Mouse (Mus musculus) embryonic facial prominence, embryonic 15.5 days (tissue): ENCODE results near the gene Col26a1. TPM values are rescaled to one million over a fixed set of nuclear protein-coding genes. Genes with fewer than 3 reads are reported as not detected.
"Not testable (repeated sequence)": the region's sequence is repeated elsewhere in the genome, so short reads cannot be mapped to it uniquely, and the experiment has no call there.

Experiments used
- ATAC-seq: fragments of 200-750 bp; cut with Nextera tagmentation; 2 replicates; pipeline ENCODE4 v1.8.0; 2017; ENCODE audit warnings: low read depth, moderate TSS enrichment; ENCODE audit not compliant: insufficient number of reproducible peaks, low FRiP score, low TSS enrichment
- H3K27ac ChIP-seq: fragments of 300-500 bp; sonication (generic); replicated peaks from 2 replicates; pipeline ENCODE4 v1.5.1; 2015; ENCODE audit warnings: mild to moderate bottlenecking, inconsistent platforms
- H3K27me3 ChIP-seq: fragments of 300-500 bp; sonication (generic); 2 replicates; pipeline ENCODE4 v1.6.1; 2015; ENCODE audit warnings: inconsistent platforms
- H3K36me3 ChIP-seq: fragments of 300-500 bp; sonication (generic); 2 replicates; pipeline ENCODE4 v1.6.1; 2015; ENCODE audit warnings: mild to moderate bottlenecking, inconsistent platforms
- H3K4me1 ChIP-seq: fragments of 300-500 bp; sonication (generic); 2 replicates; pipeline ENCODE4 v1.6.1; 2015; ENCODE audit warnings: inconsistent platforms
- H3K4me2 ChIP-seq: fragments of 300-500 bp; sonication (generic); replicated peaks from 2 replicates; pipeline ENCODE4 v1.6.1; 2015; ENCODE audit warnings: mild to moderate bottlenecking, inconsistent platforms
- H3K4me3 ChIP-seq: fragments of 300-500 bp; sonication (generic); replicated peaks from 2 replicates; pipeline ENCODE4 v1.5.1; 2015; ENCODE audit warnings: mild to moderate bottlenecking, inconsistent platforms
- H3K9ac ChIP-seq: fragments of 300-500 bp; sonication (generic); 2 replicates; pipeline ENCODE4 v1.6.1; 2015; ENCODE audit warnings: inconsistent platforms
- H3K9me3 ChIP-seq: fragments of 300-500 bp; sonication (generic); replicated peaks from 2 replicates; pipeline ENCODE4 v1.6.1; 2016; ENCODE audit warnings: inconsistent platforms
- WGBS: fragments of 180-500 bp; shearing (Covaris S2); methylation state at CpG from one replicate; pipeline ENCODE4 v1.1.7; 2015; 5-methylcytosine and 5-hydroxymethylcytosine counted together
- polyA plus RNA-seq: library from polyadenylated mRNA; unstranded; fragments of >200 nt; fragmentation: Nextera tagmentation; extraction: Ambion mirVana; gene quantifications from 2 replicates; pipeline ENCODE4 v1.2.1, GENCODE M21; 2015

Col26a1 gene
- polyA plus RNA-seq, 1 experiment from 2014 or later = 247 TPM

DNA sequence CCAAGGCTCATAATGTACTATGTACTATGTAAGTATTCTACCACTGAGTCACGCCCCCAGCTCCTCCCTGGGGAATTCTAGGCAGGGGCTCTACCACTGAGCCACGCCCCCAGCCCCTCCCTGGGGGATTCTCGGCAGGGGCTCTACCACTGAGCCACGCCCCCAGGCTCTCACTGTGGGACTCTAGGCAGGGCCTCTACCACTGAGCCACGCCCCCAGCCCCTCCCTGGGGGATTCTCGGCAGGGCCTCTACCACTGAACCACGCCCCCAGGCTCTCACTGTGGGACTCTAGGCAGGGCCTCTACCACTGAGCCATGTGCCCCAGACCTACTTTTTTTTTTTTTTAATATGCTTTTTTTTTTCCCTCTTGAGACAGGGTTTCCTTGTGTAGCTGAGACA, 129.8 kb downstream of the Col26a1 start:
- not testable (repeated sequence) for H3K4me2 ChIP-seq, H3K4me1 ChIP-seq, H3K27me3 ChIP-seq, H3K4me3 ChIP-seq, H3K9ac ChIP-seq, H3K9me3 ChIP-seq, ATAC-seq, H3K27ac ChIP-seq
- 78% methylated on average over 7 of the region's 7 CpGs for WGBS
- H3K36me3 ChIP-seq = peaks cover 64% of the 10 kb centered on the region

DNA sequence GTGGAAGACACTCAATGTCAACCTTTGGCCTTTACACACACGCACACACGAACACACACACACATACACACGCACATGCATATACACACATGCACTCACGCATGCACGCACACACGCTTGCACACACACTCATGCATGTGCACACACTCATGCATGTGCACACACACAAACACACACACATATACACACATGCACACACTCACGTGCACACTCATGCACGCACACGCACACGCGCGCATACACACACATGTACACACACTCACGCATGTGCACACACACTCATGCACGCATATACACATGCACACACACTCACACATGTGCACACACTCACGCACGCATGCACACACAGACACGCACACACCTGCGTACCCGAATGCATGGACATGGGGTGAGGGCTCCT, 130.9 kb downstream of the Col26a1 start:
- H3K4me2 ChIP-seq = no peak overlapping the region
- H3K9ac ChIP-seq = no peak overlapping the region
- H3K4me3 ChIP-seq = no peak overlapping the region
- peaks cover 75% of the 10 kb centered on the region for H3K36me3 ChIP-seq
- no peaks in the 10 kb centered on the region for H3K27me3 ChIP-seq
- no peak overlapping the region for H3K27ac ChIP-seq
- ATAC-seq = no peak
- H3K4me1 ChIP-seq = peaks cover 5% of the 10 kb centered on the region; the same call in 1 of the 2 replicates
- WGBS = 98% methylated on average over 19 of the region's 19 CpGs
- 0 out of 2 replicates have a peak, but pooled peaks cover 5% of the 10 kb centered on the region for H3K9me3 ChIP-seq

DNA sequence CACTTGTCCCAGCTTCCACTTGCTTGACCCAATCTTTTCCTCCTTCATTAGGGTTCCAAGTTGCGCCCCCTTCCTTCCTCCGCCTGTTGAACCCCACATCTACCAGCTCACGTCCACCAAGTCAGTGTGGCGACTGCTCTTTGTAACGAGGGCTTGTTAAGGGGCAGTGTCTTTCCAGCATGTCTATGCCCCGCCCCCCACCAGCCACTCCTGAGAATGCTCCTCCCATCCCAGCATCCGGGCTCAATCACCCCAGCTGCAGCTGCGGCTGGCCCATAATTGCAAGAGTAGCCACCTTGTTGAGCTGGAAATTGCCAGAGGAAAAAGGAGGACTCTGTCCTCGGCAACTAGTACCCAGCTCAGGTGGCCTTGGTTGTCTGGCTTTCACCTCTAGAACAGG, 136.4 kb downstream of the Col26a1 start:
- Histone ChIP-seq H3K4me2 (no peak overlapping the region), H3K27me3 (no peaks in the 10 kb centered on the region), H3K9me3 (0 out of 2 replicates have a peak, but pooled peaks cover 5% of the 10 kb centered on the region), H3K4me3 (no peak overlapping the region), H3K9ac (no peak overlapping the region), H3K4me1 (no peaks in the 10 kb centered on the region), H3K36me3 (peaks cover 67% of the 10 kb centered on the region), H3K27ac (no peak overlapping the region)
- ATAC-seq = no peak
- WGBS = 79% methylated on average over 9 of the region's 9 CpGs

DNA sequence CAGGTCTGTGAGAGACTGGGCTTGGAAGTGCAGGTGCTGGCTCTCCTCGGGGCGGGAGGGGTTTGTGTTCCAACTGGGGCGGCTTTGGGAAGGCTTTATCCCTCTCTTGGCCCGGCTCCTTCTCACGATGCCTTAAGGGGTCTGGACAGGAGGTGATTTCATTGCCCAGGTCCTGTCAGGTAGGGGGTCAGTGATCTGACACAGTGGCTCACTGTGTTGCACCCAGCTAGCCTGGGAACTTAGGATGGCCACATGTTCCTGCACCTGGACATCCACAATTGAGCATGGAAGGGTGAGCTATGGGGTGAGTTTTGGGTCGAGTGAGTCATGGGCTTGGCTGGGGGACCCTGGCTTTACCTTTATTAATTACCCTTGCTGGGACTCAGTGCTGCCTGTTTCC, 144.1 kb downstream of the Col26a1 start:
- Histone ChIP-seq H3K9me3 (no peaks in the 10 kb centered on the region), H3K4me3 (no peak overlapping the region), H3K4me2 (no peak overlapping the region), H3K9ac (no peak overlapping the region), H3K27me3 (no peaks in the 10 kb centered on the region), H3K36me3 (peaks cover 11% of the 10 kb centered on the region; the same call in 1 of the 2 replicates), H3K27ac (no peak overlapping the region), H3K4me1 (no peaks in the 10 kb centered on the region)
- ATAC-seq = no peak
- 63% methylated on average over 6 of the region's 6 CpGs for WGBS

DNA sequence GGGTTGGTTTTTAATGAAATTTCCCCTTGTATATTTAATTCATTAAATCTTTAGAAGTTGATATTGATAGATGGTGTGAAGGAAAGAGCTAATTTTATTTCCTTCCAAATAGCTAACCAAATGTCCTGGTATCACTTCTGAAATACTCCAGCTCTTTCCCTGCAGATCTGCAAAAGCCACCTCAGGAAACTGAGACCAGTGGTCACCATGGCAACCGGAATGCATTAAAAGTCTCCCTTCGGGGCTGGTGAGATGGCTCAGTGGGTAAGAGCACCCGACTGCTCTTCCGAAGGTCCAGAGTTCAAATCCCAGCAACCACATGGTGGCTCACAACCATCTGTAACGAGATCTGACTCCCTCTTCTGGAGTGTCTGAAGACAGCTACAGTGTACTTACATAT, 156.7 kb downstream of the Col26a1 start:
- H3K36me3 ChIP-seq, H3K27ac ChIP-seq, H3K4me1 ChIP-seq, H3K4me3 ChIP-seq, ATAC-seq, H3K27me3 ChIP-seq, H3K9ac ChIP-seq, H3K9me3 ChIP-seq, H3K4me2 ChIP-seq: not testable (repeated sequence)
- WGBS = 97% methylated on average over 5 of the region's 5 CpGs

DNA sequence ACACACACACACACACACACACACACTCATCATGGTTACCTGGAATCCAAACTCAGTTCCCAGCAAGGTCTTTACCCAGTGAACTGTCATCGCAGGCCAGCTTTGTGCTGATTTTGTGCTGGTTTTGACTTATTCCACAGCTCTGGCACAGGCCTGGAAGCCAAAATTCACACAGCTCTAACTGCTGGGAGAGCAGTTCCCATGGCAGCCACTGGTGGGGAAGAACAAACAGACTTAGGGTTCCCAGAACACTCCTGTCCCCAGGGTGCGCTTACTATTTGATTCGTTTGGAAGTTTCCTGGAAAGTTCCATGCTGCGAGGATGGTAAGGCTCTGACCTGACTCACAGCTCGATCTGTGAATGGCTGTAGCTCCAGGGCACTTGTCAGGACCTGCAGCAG, 161.4 kb downstream of the Col26a1 start:
- H3K4me2 ChIP-seq = no peak overlapping the region
- no peaks in the 10 kb centered on the region; the same call in 1 of the 2 replicates for H3K27me3 ChIP-seq
- H3K9me3 ChIP-seq = no peaks in the 10 kb centered on the region
- H3K9ac ChIP-seq = no peak overlapping the region
- 48% methylated on average over 5 of the region's 5 CpGs for WGBS
- ATAC-seq = no peak
- no peaks in the 10 kb centered on the region for H3K4me1 ChIP-seq
- H3K27ac ChIP-seq = no peak overlapping the region
- no peaks in the 10 kb centered on the region for H3K36me3 ChIP-seq
- no peak overlapping the region for H3K4me3 ChIP-seq

DNA sequence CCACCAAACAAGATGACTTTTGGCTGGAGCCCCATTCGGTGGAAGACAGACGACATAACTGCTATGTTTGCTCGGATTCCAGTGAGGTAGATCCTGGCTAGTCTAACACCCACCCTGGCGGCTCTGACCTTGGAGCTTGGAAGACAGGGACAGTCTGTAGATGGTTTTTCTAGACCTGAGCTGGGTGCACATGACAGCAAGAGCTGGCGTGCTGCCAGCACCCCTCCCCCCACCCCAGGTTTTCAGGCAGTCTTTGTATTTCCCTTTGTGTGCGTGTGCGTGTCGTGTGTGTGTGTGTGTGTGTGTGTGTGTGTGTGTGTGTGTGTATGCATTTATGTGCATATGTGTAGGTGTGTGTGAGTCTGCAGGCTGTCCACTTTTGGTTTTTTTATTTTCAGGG, 164.4 kb downstream of the Col26a1 start:
- no peak overlapping the region for H3K4me2 ChIP-seq
- H3K9ac ChIP-seq = no peak overlapping the region
- peaks cover 16% of the 10 kb centered on the region for H3K27me3 ChIP-seq
- H3K27ac ChIP-seq = no peak overlapping the region
- no peak for ATAC-seq
- H3K4me3 ChIP-seq = no peak overlapping the region
- H3K4me1 ChIP-seq = peaks cover 14% of the 10 kb centered on the region
- 52% methylated on average over 8 of the region's 8 CpGs for WGBS
- H3K36me3 ChIP-seq = no peaks in the 10 kb centered on the region
- H3K9me3 ChIP-seq = no peaks in the 10 kb centered on the region

DNA sequence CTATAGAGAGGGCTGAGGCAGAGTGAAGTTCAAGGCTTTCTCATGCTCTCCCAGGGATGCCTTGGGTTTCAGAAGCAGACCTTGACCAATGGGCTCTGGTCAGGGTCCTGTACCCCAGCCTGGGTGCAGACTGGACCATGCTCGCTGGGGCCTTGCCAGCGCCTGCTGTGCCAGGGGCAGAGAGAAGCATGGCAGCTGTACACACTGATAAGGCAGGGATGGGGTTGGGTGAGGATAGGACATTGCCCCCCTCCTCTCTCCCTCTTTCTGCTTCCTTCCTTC, 165.5 kb downstream of the Col26a1 start:
- Histone ChIP-seq H3K4me3 (no peak overlapping the region), H3K9ac (no peak overlapping the region), H3K27me3 (peaks cover 16% of the 10 kb centered on the region), H3K27ac (no peak overlapping the region), H3K4me1 (peaks cover 14% of the 10 kb centered on the region), H3K4me2 (no peak overlapping the region), H3K9me3 (no peaks in the 10 kb centered on the region), H3K36me3 (no peaks in the 10 kb centered on the region)
- ATAC-seq = no peak
- WGBS = 89% methylated on average over 2 of the region's 2 CpGs

DNA sequence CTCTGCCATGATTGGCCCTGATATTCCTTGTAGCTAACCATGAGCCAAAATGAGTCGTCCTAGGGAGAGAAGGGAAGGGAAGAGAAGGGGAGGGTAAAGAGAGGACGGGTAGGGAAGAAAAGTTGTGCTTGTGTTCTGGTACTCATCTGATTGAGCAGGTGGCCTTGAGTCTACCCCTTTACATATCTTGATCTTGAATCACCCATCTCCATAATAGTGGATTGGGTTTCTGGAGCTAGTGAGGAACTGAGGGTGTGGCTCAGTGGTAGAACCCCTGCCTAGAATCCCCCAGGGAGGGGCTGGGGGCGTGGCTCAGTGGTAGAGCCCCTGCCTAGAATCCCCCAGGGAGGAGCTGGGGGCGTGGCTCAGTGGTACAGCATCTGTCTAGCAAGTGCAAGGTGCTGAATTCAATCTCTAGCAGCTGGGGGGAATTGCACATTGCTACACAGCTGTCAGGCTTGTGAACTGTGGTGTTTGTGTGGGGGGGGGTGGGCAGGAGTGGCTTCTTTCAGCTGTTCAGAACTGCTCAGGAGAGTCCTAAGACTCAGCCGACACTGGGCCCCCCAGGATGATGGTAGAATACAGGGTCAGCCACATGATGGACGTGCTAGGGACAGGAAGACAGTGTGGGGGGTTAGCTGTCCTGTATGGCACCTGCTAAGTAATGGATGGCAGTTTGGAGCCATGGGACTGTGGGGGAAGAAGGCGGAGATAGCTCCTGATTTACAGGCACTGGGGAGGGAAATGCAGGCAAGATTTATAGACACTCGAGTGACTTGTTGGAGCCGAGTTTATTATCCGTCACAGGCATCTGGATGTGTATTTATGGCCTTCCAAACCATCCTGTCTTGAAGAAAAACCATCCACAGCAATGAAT, 166.1 kb downstream of the Col26a1 start:
- Histone ChIP-seq H3K9ac (no peak overlapping the region), H3K27ac (no peak overlapping the region), H3K9me3 (no peaks in the 10 kb centered on the region), H3K4me3 (no peak overlapping the region), H3K4me1 (peaks cover 14% of the 10 kb centered on the region), H3K27me3 (peaks cover 16% of the 10 kb centered on the region), H3K4me2 (no peak overlapping the region), H3K36me3 (no peaks in the 10 kb centered on the region)
- WGBS = 55% methylated on average over 10 of the region's 10 CpGs
- ATAC-seq = no peak

DNA sequence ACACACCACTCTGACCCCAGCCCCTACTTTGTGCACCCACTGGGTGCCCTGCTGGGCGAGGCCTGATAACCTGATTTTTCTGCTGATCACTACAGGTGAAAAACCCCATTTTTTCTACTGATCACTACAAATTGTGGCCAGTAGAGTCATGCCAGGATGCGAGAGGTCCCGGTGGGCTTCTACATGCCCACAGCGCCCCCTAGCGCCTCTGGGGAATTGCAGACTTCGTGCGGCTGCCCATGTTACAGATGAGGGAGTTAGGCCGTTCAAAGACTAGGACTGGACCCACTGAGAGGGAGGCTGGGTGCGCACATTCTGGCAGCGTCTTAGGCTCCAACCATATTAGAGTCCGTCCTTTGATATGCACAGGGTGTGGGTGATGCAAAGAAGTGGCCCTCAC, 168.1 kb downstream of the Col26a1 start:
- ATAC-seq = no peak
- H3K9ac ChIP-seq = no peak overlapping the region
- H3K4me2 ChIP-seq = peak overlapping the region; percentile 37
- no peaks in the 10 kb centered on the region for H3K9me3 ChIP-seq
- H3K4me1 ChIP-seq = peaks cover 14% of the 10 kb centered on the region
- 19% methylated on average over 11 of the region's 11 CpGs for WGBS
- no peak overlapping the region for H3K4me3 ChIP-seq
- H3K27ac ChIP-seq = no peak overlapping the region
- no peaks in the 10 kb centered on the region for H3K36me3 ChIP-seq
- peaks cover 16% of the 10 kb centered on the region for H3K27me3 ChIP-seq

DNA sequence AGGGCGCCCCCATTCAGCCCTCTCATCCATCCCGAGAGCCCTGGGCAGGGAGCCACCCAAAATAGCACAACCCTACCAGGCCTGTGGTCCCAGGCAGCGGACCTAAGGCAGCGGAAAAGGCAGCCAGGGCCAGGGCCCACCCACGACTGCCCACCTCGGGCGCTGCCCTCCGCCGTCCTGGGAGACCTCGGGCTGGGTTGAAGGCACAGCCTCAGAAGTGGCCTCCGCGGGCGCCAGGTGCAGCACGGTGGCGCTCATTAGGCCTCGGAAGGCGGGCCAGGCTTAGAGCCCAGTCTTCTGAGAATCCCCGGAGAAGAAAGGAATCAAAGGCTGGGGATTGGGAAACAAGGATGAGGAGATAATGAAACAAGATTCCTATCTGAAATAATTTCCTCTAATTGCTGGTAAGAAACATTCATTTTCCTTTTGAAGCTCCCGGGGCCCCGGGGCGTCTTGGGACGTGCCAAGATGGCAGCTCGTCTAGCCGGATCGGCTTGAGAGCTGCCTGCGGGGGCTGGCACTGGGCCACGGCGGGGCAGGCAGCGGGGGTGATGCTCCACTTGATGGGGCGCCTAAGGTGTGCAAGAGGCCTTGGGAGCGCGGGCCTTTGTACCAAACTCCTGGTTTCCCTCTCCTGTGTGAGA, 168.7 kb downstream of the Col26a1 start:
- 17% methylated on average over 32 of the region's 32 CpGs for WGBS
- peak overlapping the region; percentile 15; the same call in 1 of the 2 replicates for H3K4me3 ChIP-seq
- H3K27me3 ChIP-seq = peaks cover 16% of the 10 kb centered on the region
- H3K27ac ChIP-seq = no peak overlapping the region; the same call in 1 of the 2 replicates
- peak; percentile 31; the same call in 1 of the 2 replicates for ATAC-seq
- peaks cover 14% of the 10 kb centered on the region for H3K4me1 ChIP-seq
- no peaks in the 10 kb centered on the region for H3K36me3 ChIP-seq
- H3K9ac ChIP-seq = no peak overlapping the region
- no peaks in the 10 kb centered on the region for H3K9me3 ChIP-seq
- peak overlapping the region; percentile 37 for H3K4me2 ChIP-seq
